Mouse (Mus musculus): Measurements from ENCODE around the gene Gm4301. TPM values are rescaled to one million over a fixed set of nuclear protein-coding genes. Genes with fewer than 3 reads are reported as not detected.
"Not testable (repeated sequence)": the region's sequence is repeated elsewhere in the genome, so short reads cannot be mapped to it uniquely, and the experiment has no call there.

The Gm4301 gene
- polyA plus RNA-seq, 1 experiment from 2014 or later, result not detected

- WGBS, result no CpG with 5 or more reads among the region's 2 CpGs
- not testable (repeated sequence) for H3K9me3 ChIP-seq (ENCODE audit: control insufficient read depth, low read length)
Observed at GRCm38 (mm10) chr10:100382460-100382859, 47.0 kb downstream of the Gm4301 start, which contains the start of gene Gm4312. TSS of gene Gm4312 (minus strand) at chr10:100382560.

More at GRCm38 (mm10) chr10:100382460-100382859, 47.0 kb downstream of the Gm4301 start, which contains the start of gene Gm4312:
- not testable (repeated sequence) for H3K27ac ChIP-seq (replicated peaks in 1 of 2; ENCODE audit: control insufficient read depth in 1 of 2, insufficient read depth in 1 of 2, low read depth in 2 of 2, low read length in 2 of 2); ATAC-seq (ENCODE audit: insufficient number of reproducible peaks, insufficient read depth, low FRiP score, low read depth); H3K9ac ChIP-seq (ENCODE audit: low read length); H3K4me2 ChIP-seq (ENCODE audit: low read length); H3K36me3 ChIP-seq (ENCODE audit: control insufficient read depth, insufficient read depth, low read length); H3K4me3 ChIP-seq (ENCODE audit: control insufficient read depth in 1 of 2, insufficient read depth in 1 of 2, low read depth in 1 of 2, low read length in 2 of 2); H3K27me3 ChIP-seq (ENCODE audit: control insufficient read depth, insufficient read depth, low read length); H3K4me1 ChIP-seq (ENCODE audit: control insufficient read depth in 2 of 2, insufficient read depth in 2 of 2, low read length in 2 of 2)

Other genes with a start within 250 kb of the Gm4301 start
- gene Gm4302, start 5.2 kb downstream of the Gm4301 start, polyA plus RNA-seq (2014; fragmentation: Nextera tagmentation; extraction: Ambion mirVana), result not detected in 2 replicates
- not detected in 2 replicates for gene Gm4303, start 10.3 kb downstream of the Gm4301 start, polyA plus RNA-seq (2014; fragmentation: Nextera tagmentation; extraction: Ambion mirVana)
- not detected in 2 replicates for gene Gm4305, start 15.4 kb downstream of the Gm4301 start, polyA plus RNA-seq (2014; fragmentation: Nextera tagmentation; extraction: Ambion mirVana)
- not detected in 2 replicates for gene Gm4307, start 25.7 kb downstream of the Gm4301 start, polyA plus RNA-seq (2014; fragmentation: Nextera tagmentation; extraction: Ambion mirVana)
- gene Gm4312, start 46.9 kb downstream of the Gm4301 start, polyA plus RNA-seq (2014; fragmentation: Nextera tagmentation; extraction: Ambion mirVana), result not detected in 2 replicates
- gene Tmtc3, start 151.7 kb downstream of the Gm4301 start, polyA plus RNA-seq (2014; fragmentation: Nextera tagmentation; extraction: Ambion mirVana), result 18.2 and 21.5 TPM in 2 replicates
- gene Cep290, start 151.9 kb downstream of the Gm4301 start, polyA plus RNA-seq (2014; fragmentation: Nextera tagmentation; extraction: Ambion mirVana), result 2.4 and 4.2 TPM in 2 replicates